Mouse (Mus musculus) lung, postnatal 25 days (tissue): ENCODE results near the gene Esyt3.

Experiments
- DNase-seq: peaks from one replicate; pipeline ENCODE4 v3.0.0; 2022; ENCODE audit warnings: low spot score

Esyt3 gene

DNA sequence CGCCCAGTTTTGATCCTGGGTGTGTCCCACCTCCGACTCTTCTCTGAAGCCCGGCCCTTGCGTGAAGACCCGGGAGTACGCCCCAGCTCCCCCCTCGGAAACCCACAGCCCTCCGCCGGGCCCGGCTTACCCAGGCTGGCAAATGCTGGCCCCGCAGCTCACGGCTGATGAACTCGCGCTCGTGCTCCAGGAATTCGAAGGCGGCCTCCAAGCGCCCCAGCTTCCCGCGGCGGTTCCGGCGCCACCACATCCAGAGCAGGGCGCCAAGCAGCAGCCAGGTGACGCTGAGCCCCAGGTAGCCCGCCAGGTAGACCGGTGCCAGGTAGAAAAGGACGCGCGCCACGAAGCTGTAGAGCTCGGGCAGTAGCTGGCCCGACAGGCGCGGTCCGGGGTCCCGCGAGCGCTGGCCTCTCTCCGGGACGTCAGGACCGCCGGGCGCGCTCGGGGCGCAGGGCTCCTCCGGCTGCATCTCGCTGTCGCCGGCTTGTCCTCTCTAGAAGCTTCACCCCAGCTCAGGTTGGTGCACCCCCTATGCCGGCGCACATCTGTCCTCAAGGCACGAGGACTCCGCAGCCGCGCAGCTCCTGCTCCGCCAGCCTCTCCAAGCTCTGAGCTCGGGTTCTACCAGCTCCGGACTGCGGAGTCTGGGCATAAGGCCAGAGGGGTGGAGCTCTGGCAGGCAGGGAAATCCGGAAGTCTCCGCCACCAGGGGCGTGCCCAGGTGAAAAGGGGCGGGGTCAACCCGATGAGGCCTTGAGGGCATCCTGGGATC, at the start of gene Esyt3:
Esyt3 (minus strand) TSS at position 637 of the 772 bp plus-strand sequence.
- peak; percentile 63 for DNase-seq

DNA sequence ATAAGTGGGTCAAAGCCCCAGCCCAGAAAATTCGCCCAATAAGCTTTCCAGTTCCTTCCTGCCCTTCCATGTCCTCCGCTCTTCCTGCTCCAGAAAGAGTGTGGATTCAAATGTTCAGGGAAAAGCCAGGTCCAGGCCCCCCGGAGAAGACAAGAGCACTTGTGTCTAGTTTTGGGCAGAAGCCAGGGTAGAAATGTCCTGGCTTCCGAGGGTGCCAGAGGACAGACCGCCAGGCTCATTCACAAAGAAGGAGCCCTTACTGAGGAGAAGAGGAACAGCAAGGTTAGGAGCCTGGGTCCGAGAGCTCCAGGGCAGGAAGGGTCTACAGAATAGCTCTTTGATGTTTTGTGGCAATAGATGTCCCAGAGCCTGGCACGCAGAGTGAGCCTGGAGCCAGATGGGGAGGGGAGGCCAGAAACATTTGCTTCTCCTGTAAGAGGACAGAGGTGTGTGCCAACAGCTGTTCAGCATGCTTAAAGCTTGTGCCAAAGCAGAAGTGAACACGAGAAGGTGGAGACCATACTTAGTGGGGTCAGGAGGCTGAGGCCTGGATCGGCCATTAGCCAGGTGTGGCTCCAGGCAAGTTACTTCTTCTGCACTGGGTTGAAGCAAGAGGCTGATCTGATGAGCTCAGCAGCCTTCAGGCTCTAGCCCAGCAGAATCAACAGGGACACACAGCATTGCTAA, 43.1 kb upstream of the Esyt3 start:
- DNase-seq: no peak

DNA sequence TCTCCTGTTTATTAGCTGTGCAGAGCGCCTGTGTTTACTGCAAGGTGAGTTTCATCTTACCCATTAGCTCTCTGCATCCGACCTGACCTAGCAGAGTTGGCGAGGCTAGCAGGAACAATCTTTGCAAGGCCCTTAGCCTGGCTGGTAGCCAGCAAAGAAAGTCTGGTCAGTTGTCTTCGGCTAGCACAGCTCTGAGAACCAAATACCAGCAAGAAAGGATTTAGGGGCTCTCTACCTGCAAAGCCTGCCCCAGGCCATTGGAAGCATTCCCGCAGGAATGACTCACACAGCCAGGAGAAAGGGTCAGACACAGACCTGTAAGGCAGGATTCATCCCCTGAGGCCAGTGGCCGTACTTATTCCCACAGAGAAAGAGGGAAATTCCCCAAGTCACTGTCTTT, 42.4 kb upstream of the Esyt3 start:
- DNase-seq: no peak

DNA sequence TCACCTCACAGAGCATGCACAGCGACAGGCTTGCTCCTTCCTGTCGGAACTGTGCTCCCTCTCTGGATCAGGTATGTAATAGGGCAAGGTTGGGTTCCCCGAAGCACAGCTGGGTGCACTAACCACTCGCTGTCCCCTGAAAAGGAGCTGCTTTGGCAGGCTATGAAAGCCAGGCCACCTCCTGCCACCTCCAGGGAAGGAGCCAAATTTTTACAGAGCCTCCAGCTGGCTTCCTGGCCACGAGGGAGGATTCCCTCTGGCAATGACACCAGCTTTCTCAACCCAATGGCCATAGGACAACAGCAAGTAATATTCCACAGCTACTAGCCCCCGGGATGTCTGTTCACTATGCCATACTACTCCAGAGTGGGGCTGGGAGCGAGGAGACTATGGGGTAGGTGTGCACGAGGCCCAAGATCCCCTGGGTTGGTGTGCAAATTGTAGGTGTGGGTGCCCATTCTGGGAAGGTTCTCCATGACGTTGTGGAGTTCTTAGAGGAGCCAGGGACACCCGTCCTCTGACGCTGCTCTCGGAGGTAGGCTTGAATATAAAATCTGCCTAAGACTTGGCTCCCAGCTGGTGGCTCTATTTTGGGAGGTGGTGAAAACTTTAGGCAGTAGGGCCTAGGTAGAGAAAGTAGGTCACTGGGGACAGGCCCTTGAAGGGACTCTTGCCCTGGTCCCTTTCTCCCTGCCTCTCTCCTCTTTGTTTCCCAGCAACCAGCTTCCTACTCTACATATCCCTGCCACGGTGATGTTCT, 38.9 kb upstream of the Esyt3 start:
- DNase-seq: no peak

DNA sequence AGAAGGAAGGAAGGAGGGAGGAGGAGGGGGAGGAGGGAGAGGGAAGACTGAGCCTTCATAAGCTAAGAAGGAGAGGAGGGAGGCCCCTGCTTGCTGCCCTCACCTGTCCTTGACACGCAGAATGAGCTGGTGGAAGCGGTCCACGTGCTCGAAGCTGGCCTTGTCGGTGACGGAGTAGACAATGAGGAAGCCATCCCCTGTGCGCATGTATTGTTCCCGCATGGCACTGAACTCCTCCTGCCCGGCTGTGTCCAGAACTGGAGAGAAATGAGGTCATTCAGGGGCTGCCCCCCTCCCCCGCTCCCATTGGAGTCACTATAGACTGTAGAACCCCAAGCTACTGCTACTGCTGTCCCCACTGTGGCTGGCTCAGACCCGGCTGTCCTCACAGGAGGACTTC, 36.0 kb upstream of the Esyt3 start:
- DNase-seq: no peak

DNA sequence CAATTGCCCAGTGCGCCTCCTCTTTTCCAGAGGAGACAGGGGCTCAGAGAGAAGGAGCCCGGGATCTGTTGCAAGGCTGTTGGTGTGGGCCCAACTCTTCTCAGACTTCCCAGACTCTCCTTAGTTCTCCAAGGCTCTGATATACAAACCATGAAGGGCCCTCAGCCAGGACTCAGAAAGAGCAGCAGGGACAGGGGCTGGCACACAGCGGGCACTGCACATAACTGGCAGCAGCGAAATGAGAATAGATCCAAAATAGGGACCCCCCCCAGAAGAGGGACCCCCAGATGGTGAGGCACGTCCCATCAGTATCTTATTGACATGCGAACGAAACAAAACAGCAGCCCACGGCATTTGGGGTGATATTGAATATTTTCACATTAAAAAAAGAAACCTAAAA, 34.8 kb upstream of the Esyt3 start:
- DNase-seq: no peak

DNA sequence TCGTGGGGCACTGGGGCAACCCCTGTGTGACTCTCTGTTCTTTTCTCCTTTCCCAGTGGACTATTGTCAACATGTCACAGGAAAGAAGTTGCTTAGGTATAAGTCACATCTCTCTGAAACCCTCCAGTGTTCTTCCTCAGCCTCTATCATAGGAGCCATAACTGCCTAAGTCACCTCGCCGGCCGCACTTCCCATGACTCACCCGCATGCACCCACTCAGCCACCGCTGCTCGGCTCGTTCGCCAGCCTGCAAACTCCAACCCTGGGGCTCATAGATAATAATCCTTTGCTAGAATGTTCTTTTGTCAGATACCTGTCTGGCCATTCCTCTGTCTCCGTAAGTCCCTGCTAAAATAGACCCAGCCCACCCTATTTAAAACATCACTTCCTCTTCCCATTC, 33.2 kb upstream of the Esyt3 start:
- no peak for DNase-seq

DNA sequence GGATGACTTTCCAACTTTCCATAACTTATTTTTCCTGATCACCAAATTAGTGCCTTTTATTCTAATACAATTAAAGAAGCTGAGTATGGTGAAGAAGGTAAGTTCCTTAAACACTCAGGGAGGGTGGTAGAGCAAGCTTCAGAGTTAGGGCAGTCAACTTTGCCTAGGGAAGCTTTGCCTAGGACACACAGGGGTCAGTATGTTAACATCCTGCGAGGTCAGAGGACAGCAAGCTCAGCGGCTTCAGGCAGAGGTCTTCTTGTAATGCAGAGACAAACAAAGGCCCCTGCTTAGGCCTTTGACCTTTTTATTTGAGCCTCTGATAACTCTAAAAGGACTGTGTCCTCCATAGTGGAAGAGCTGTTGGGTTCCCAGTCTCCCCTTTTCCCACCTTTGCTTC, 32.4 kb upstream of the Esyt3 start:
- no peak for DNase-seq

DNA sequence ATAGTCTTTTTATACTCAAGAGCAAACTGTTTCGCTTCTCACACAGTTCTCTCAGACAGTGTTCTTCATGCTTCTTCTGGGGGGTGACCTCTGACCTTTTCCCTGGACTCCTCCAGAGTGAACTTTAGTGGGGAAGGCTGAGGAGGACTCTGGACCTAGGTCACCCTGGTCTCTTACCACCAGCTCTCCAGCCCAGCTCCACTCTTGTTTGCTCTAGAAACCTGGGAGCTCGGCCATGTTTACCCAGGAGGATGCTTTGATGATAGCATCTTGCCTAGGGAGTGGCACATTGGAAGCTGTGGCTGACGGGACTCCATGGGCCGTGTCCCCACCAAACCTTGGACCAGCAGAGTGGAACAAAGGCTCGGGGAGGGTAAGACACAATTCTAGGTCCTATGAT, 31.8 kb upstream of the Esyt3 start:
- DNase-seq: peak; percentile 12

DNA sequence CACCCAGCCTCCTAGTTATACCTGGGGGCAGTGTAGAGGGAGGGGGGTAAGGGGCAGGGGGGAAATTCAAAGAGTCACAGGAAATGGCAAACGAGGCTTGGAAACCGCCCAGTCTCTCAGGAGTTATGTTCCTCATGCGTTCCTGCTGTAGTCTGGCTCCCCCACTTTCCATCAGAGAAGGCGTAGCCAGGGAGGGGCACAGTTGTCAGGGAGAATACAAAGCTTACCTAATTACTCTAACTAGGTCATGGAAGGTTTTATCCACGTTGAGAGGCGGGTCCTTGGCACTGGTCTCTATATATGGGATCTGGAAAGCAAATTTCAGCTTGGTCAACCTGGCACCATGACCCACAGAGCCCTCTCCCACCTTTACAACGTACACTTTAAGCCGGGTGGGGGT, 31.1 kb upstream of the Esyt3 start:
- no peak for DNase-seq

DNA sequence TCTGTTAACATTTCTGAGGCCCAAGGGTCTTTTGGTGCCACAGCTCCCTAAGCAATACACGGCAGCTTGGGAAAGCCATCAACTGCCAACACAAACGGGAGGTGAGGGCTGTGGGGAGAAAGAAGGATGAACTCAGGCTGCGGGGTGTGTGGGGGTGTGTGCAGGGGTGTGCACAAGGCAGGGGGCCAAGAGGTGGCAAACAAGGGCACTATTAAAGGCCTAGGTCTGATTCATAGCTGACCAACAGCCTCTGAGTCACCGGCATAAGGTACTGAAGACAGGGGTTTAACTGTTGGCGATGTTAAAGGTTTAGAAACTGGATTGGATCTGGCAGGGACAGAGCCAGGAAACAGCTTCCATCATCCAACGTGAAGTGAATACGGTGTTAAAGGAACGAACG, 30.5 kb upstream of the Esyt3 start:
- DNase-seq: no peak

DNA sequence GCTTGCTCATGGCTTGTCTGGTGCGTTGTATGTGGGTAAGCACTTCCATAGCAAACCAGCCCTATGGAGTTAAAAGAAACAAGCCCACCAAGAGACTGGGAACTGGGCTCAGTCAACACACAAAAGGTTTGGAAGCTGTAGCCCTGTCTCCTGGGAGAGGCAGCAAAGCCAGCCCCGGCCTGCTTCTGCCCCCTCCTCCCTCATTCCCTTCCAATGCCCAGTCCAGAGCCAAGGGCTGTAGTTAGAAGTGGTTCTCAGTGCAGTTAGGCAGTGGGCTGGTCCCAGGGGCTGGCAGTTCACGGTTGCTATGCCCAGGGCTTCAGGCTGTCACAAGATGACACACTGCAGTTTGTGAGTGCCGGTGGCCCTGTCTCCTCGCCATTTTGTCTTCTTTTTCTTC, 29.7 kb upstream of the Esyt3 start:
- no peak for DNase-seq

DNA sequence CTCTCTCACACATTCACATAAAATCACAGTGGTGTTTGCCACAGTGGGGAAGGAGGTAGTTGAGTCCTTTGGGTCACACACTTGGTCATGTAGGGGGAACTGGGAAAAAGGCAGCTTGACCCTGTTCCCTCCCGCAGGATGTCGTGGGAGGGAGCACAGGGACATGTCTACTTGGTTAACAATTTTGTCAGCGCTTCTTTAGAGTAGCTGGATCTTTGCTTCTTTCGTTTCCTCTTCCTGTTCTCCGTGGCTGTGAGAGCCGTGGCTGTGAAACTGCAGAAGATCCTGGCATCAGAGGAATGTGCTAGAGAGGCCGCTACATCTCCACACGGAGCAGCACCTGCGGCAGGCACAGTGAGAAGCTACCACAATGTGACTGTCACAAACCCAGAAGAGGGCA, 24.2 kb upstream of the Esyt3 start:
- no peak for DNase-seq

DNA sequence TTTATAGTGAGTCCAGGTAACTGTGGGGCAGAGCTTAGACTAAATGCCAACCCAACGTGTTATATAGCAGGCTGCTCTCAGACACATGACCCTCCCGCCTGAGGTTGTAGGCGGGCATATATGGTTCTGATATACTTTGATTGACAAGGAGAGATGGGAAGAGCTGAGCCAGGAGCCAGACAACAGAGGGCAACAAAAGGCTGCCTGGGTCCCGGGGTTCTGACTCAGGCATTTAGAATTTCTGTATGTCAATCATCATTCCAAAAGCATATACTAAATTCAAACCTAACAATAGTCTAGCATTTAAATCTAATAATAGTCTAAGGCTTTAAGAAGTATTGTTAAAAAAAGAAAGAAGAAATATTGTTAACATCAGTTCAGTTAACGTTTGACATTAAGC, 20.8 kb upstream of the Esyt3 start:
- no peak for DNase-seq

DNA sequence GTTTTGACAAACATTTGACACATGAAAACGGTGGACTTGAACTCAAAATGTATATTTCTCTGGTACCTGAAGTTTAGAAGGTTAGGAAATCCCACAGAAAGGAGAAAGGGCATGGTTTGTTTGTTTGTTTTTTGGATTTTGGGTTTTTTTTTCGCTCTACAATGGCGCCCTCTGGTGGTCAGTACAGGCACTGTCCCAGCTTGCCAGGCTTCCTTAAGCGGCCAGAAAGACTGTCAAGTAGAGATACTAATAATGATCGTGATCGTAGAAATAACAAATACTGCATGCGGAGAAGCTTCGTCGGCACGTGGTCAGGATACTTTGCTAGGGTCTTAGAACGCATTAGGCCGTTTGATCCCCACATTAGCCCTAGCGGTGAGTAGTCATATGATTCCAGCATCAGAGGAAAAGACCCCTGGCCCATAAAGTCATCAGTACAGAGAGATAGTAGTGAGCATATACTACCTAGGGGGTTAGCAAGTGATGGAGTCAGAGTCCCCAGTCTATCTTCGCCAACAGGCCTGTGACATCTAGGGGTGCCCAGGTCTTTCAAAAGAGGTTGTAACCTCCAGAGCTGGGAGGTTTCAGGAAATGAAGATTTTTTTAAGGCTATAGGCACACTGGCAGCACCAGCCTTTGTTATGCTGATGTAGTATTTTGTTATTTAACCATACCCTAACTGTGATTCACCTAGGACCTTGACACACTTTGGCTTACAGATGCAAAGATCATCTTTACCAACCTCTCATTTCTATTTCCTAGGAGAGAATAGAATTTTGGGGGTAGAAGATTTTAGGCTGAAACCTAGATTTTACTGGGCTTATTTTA, 18.4 kb upstream of the Esyt3 start:
- peak; percentile 48 for DNase-seq

DNA sequence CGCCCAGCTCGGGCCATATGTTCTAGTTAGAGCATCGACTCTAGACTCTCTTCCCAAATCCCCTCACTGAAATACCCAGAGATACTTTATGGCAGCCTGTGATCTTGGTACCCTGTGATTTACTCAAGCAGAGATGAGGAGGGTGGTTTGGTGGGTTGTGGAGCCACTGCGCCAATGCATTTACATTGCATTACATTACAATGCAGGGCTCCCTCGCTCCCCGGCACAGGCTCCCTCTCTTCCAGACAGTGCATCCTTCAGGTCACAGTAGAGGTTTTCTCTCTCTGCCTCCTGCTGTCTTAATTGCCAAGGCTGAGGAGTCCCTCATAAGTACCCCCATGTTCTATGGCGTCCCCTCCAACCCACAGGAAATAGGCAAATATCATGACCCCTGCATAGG, 10.1 kb upstream of the Esyt3 start:
- no peak for DNase-seq

DNA sequence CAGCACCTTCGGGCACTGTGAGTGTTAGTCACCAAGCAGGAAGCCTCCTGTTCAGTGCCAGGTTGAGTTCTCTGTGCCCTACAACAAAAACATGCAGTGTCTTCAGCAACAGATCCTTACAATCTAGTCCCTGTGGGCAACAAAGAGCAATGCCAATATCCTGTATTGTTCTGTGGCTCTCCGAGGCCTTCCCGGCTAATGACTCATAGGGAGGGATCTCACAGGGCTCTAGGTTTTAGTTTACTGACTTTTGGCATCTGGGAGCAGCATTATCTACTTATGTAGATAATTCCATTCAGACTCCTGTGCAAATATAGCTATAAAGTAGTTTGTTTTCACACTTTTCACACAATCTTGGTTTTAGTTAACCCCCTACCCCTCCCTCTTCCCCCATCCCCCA, 7.5 kb upstream of the Esyt3 start:
- no peak for DNase-seq

DNA sequence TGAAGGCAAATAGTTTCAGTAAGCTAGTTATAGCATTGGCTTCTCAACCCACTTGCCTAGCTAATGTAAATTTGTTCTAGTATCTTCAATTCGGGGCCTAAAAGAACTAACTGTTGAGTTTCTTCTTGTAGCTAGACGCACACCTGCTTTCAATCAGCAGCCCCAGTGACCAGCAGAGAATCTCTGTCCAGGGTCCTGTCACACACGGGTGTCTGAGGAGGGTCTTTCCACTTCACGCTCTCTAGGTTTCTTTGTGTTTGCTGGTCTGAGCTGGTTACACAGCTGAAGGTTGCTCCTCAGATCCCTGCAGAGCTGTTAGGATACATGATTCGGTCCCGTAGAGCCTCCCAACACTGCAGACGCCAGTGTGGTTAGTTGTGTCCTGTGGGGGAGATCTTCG, 4.7 kb upstream of the Esyt3 start:
- DNase-seq: no peak

DNA sequence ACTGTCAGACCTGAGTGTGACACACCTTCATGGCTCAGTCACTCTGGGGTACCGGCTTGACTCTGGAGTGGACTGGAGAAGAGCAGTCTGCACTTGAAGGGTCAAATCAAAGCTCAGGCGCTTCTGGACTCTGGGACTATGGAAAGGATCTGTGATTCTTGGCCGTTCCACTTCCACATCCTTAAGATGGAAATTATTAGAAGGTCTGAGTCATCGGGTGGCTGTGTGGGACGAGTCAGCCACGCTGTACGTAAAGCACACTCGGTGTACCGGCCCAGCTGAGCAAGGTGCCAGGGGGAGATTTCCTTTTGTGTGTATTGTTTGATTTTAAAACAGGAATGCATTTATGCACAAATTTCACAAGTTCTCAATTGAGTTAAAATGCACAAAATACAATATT, 3.6 kb upstream of the Esyt3 start:
- no peak for DNase-seq

DNA sequence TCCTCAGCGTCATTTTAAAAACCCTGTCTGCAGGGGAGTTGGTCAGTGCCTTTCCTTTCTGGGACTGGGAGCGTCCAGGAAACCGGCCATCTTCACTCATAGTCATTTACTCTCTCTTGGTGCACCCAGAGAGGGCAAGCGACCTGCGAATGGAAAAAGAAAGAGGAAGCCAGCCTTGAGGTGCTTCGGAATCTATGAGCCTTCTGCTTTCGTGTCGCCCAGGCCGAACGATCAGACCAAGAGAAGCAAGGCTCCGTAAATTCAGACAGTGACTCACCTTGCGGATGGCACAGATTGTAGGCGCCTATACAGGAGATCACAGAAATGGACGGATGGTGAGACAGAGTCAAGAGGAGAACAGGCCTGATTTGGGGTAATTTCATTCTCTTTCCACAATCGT, 655 bp upstream of the Esyt3 start:
- DNase-seq: no peak

DNA sequence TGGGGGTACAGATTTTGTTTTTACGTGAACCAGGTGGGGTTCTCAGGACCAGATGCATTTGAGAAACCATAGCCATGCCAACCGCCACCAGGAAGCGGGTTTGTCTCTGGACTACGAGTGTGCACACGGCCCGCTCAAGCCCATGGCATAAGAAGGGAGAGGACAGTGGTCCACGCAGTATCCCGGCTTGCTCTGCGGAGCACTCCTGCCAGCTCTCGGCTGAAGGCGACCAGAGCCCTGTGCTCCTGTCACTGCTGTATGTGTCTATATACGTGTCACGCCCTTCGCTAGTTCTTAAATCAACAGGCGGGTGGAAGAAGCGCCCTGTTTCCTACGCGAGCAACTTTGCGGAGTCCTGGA, 816 bp downstream of the Esyt3 start:
- no peak for DNase-seq

DNA sequence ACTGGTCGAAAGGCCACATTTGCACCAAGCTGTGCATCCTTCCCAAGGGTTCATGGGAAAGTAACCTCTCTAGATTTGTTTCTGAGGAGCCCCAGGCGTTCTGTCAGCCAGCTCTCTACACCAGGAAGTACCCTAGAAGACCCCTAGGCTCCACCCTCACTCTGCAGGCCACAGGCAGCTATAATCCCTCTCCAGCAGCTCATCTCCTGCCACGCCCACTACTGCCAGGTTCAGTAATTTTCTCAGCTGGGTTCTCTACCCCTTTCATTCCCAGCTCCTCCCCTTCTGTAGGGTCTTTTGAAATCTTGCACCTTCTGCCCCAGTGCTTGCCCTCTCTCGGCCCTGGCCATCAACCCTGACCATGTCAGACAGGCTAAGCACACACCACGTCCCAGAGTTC, 2.4 kb downstream of the Esyt3 start:
- DNase-seq: no peak
